Mouse (Mus musculus) left cerebral cortex, adult 8-10 months (tissue): Measurements from ENCODE around the gene Gm10799. TPM values are rescaled to one million over a fixed set of nuclear protein-coding genes. Genes with fewer than 3 reads are reported as not detected.
"Not testable (repeated sequence)": the region's sequence is repeated elsewhere in the genome, so short reads cannot be mapped to it uniquely, and the experiment has no call there.

Experiments used
- DNase-seq, 2 experiments: peaks; one replicate each; pipeline ENCODE4 v3.0.0; 2022; ENCODE audit warnings: low spot score in 2 of 2
- total RNA-seq, 4 experiments: library from RNA; stranded (reverse); gene quantifications; 2 replicates each; pipeline ENCODE4 v1.2.4; 2022

Gene Gm10799
- total RNA-seq = not detected

DNA sequence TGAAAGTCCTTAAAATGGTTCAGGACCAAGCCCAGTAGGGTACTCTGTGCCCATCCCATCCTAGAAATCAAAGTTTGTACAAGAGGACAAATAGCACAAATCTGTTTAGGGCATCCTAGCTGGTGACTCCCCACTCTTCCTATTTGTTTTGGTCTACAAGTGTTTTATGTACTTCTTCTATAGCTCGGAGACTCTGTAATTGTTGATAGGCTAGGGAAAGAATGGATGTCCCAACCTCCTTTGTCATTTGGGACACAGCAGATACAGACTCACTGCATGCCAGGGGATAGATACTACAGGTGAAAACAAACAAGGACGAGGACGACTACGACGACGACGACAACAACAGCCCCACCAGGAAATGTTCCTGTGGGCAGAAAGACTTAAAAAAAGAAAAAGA is at the start of gene Gm10799:
Gm10799 (minus strand) TSS at position 101 of the 400 bp plus-strand sequence.
- DNase-seq = not testable (repeated sequence)

DNA sequence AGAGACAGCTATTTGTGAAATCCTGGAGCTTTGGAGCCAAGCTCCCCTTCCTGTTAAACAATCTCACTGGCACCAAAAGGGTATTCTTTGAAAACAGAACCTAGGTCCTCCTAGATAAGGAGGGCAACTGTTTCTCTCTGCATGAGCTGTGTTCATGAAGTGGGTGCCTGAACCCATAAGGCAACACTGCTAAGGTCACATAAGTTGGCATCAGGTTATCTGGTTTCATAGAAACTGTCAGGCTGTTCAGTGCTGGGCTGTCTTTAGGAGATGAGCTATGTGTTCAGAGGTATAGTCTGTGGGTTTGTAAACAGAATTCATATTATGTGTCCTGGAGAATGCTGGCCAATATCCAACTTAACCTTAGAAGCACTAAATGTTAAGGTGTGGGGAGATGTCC is 48.8 kb upstream of the Gm10799 start:
- DNase-seq = not testable (repeated sequence)

DNA sequence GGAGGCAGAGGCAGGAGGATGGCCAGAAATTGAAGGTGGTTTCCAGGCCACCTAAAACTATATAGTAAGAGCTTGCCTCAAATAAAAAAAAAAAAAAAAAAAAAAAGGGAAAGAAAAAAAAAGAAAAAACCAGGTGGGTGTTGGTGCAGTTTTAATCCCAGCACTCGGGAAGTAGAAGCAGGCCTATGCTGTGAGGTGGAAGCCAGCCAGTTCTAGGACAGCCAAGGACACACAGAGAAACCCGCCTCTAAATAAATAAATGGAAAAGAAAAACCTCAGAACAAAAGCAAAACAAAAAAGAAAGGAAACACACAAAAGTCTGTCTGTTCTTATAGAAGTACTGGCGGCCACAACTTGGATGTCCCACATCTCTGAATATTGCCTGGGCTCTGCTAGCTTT is 46.5 kb upstream of the Gm10799 start:
- DNase-seq = no peak

DNA sequence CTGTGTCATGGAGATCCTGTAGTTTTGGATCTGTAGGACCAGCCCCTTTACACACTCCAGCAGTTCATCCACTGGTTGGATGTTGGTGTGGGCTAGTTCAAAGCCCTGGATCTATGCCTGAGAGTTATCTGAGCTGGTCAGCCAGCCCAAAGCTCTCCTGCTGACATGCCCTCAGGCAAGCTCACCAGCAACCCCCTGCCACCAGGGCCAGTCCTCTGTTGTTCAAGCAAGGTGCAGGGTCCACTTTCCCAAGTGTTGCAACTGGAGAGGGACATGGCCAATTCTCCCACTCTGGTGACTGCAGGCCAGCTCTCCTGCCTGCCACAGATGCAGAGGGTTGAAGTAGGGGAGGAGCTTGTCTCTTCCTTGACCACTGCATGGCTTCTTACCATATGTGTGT is 45.2 kb upstream of the Gm10799 start:
- not testable (repeated sequence) for DNase-seq

DNA sequence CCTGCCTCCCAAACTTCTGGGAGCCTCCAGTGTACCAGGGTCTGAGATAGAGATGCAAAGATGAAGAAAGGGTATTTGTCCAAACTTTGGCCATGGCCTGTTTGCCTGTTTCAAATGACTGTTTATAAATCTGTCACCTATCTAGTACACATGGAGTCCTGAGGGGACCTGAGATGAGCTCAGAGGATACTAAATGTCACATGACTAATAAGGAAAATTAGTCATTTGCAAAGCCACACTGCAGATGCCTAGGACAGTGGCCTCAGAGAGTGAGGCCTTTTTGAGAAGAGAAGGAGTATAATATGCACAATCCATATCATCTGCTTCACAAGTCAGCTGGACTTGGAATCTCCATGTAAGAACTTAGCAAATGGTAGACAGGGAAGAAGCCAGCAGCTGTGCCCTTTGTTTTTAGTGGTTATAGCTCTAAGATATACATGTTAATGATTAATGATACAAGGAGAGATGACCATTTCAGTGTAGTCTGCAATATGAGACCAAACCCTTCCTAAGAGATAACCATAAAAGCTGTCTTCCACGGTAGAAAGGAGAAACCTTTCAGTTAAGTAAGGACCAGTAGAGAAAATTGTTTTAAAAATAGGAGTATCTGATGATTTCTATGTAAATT is 42.9 kb upstream of the Gm10799 start:
- DNase-seq = not testable (repeated sequence)

DNA sequence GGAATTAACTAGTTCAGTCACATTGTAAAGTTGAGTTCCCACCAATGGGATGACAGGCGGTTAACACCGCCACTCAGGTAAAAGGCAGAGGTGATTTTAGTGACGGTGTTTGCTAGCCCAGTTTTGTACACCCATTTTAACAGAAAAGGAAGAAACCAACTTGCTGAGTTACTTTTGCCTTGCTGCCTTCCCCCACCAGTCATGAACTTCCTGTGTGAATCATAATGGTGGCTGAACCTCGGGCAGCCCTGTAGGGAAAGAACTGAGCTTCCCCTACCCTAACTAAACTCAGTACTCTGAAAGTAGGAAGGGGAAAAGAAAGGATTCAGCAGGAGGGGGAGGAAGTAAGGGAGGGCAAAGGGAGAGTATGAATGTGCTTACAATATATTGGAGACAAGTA is 41.7 kb upstream of the Gm10799 start:
- no peak for DNase-seq

DNA sequence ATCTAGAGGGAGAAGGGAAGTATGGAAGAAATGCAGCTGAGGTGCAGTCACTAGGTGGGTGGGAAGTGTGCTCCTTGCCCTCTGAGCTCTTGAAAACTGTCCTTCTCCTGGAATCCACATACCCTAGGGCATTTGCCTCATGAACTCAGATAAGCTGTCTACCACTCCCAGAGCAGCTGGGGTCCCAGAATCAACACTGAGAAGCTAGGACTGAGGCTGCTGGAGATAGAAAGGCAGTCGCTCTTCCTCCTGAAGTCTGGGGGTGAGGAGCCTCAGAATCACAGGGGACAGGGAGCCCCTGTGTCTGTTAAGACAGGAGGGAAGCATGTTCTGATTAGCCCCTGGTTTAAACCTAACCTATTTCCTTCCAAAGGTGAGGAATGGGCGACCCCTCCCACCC is 41.2 kb upstream of the Gm10799 start:
- DNase-seq = no peak

DNA sequence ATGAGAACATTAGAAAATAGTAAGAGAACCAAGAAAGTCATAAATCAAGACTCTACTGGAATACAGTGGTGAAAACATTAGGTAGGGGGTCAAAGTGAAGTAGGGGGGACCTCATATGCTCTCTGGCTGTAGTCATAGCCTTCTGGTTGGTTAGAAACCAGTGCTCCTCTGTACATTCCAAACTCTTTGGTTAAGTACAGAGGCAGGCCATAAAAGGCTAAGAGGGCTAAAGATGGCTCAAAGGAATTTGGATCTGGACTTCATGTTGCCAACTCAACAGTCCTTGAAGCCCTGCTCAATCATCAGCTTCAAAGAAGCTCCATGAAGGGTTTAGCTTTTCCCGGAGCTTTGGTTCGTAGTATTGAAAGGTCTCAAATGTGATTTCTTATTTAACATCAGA is 40.7 kb upstream of the Gm10799 start:
- DNase-seq = not testable (repeated sequence)

DNA sequence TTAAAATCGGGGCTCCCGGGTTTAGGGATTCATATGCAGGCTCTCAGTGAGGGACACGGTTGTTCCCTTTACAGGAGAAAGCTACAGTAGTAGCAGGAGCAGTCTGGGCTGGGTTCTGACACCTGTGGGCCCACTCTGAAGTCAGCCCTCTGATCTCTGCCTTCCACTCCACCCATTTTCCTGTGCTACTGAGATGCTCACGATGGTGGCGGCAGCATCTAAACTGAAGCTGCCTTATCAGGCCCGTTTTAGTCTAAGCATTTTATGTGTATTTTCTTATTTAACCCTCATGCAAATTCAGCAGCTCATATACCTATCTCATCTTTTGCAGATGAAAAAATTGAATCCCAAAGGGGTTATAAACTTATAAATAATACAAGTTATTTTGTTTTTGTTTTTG is 36.5 kb upstream of the Gm10799 start:
- no peak for DNase-seq

DNA sequence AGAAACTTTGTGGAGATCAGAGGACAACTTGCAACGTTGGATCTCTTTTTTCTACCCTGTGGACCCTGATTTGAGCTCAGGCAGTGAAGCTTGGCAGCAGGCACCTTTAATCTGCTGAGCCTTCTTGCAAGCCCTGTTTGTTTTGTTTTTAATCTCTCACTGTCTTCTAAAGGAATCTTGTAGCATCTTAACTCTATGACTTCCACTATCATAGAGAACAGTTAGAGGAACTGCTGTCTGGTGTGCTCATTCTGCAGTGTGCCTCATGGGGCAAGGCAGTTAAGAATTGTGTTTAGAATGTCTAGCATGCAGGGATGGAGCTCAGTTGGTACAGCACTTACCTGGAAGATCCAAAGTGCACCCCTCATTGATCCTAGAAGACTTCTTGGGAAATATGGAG is 31.6 kb upstream of the Gm10799 start:
- DNase-seq = no peak

DNA sequence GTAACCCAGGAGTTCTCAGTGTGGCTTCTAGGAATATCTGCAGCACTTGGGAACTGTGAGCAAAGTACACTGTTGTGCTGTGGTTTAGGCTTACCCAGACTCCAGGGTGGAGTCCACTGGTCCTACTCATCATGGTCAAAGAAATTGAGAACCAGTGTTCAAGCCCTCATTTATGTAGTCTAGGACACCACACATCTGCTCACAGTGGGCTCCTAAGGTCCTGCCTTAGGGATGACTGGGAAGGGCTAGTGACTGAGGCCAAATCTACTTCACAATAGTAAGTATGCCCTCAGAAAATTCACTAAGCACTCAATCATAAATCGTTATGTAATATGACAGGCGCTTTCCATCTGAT is 30.9 kb upstream of the Gm10799 start:
- DNase-seq = no peak

DNA sequence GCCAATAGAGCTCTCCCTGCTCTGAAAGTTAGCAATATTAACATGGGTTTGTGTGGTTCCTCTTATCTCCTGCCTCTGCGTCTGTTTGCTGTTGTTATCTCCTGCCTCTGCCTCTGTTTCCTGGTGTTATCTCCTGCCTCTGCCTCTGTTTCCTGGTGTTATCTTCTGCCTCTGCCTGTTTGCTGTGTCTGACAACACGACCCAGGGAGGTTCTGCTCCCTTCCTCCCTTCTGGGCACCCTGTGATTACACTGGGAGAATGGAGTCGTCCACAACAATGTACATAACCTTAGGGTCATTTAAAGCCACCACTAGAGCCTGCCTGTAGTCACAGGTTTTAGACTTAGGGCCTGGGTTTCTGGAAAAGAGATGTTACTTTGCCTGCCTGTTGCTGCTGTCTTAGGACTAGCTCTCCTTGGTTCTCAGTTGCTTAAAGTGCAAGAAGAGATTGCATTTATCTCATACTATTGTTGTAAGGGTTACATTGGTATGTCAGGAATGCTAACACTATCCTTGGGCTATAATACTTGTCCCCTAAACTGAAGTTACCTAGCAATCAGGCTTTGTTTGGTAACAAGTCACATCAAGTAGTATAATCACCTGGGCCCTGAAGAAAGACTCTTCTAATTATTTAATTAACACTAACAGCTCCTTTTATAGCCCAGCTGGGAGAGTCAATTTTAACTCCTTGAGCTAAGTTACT is 30.3 kb upstream of the Gm10799 start:
- DNase-seq = no peak

DNA sequence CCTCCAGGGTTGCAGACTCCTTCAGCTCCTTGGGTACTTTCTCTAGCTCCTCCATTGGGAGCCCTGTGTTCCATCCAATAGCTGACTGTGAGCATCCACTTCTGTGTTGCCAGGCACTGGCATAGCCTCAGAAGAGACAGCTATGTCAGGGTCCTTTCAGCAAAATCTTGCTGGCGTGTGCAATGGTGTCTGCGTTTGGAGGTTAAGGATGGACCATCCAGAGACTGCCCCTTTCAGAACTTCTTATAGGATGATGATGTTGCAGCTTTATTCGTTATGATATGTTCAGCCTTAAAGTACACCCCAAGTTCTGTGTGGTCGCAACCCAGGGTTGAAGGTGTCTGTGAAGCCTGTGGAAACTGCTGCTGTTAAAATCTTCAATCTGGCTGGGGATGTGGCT is 29.0 kb upstream of the Gm10799 start:
- DNase-seq = not testable (repeated sequence)

DNA sequence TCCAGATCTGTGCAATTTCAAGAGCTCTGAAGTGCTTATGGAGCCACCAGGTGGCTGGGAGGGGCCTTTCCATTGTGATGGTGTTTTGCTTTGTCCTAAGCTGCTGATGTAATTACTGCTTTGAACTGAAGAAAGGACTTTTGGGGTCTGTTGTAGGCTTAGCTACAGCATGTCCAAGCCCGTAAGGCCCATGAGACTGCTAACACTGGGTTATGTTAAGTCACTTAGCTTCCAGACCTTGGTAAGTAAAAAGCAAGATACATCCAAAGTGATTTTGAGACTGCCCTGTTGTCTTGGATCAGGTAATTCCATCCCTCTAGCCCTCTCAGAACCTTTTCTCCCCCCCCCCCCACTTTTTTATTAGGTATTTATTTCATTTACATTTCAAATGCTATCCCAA is 28.4 kb upstream of the Gm10799 start:
- DNase-seq = not testable (repeated sequence)

DNA sequence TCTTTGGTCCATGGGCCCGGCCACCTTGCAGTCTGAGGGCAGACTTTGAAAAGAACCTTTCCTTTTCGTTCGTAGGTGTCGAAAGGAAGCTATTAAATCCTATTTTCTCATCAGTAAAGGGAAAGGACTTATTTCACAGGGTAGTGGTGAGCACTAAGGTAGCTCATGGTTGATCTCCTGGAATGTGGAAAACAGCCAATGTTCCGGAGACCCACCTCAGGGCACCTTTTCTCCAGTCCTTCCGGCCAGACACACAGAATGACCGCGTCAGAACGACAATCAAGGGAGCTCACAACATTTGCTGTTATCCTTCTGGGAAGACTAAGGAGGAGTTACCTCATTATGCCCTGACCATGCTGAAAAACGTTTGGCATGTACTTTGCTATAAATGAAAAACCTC is 27.9 kb upstream of the Gm10799 start:
- DNase-seq = no peak

DNA sequence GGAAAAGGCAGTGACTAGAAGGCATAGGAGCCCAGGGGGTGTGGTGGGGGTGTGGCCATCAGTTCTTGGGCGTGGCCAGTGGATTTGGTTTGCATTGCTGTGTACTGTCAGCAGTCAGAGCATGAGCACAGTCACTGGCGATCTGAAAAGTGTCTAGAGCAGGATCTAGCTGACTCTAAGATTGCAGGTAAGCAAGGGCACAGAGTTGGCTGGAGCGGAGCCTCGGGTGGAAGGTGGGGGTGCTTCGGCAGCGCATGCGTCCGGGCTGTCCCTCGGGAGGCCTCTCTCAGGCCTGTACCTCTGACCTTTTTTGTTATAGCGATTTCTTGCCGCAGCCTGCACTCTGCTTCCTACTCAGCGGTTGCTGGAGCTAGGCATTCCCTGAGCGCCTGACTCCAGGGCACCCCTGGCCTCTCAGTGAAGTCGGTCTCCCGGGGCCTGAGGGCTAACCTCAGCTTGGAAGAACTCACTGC is 27.4 kb upstream of the Gm10799 start, which contains the start of gene Cd59a:
Cd59a (plus strand) TSS at position 61 of the 473 bp plus-strand sequence.
- DNase-seq = peak; percentile 23 to 41

DNA sequence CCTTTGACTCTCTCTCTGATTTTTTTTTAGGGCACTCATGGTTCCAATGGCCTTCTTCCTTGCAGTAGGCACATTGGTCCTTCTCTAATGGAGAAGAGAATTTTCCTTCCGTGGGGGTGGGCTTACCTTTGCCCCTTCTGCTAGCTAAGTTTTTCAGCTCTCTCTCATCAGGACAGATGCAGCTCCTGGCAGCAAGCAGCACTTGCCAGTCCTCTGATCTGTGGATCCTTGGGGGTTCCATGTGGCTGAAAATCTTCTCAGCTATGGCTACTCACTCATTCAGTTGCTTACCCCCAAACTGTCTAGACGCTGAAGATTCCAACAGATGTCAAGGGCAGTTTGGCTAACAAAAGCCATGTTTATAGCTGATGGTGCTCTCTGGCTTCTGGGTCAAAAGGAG is 25.0 kb upstream of the Gm10799 start:
- DNase-seq = no peak

DNA sequence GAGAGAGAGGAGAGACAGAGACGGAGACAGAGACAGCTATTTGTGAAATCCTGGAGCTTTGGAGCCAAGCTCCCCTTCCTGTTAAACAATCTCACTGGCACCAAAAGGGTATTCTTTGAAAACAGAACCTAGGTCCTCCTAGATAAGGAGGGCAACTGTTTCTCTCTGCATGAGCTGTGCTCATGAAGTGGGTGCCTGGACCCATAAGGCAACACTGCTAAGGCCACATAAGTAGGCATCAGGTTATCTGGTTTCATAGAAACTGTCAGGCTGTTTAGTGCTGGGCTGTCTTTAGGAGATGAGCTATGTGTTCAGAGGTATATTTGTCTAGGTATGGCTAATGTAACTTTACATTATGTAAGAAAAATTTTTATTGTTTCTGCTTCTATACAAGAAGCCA is 19.2 kb upstream of the Gm10799 start:
- not testable (repeated sequence) for DNase-seq

DNA sequence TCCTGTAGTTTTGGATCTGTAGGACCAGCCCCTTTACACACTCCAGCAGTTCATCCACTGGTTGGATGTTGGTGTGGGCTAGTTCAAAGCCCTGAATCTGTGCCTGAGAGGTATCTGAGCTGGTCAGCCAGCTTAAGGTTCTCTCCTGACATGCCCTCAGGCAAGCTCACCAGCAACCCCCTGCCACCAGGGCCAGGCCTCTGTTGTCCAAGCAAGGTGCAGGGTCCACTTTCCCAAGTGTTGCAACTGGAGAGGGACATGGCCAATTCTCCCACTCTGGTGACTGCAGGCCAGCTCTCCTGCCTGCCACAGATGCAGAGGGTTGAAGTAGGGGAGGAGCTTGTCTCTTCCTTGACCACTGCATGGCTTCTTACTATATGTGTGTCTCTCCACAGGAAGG is 15.7 kb upstream of the Gm10799 start:
- DNase-seq = not testable (repeated sequence)

DNA sequence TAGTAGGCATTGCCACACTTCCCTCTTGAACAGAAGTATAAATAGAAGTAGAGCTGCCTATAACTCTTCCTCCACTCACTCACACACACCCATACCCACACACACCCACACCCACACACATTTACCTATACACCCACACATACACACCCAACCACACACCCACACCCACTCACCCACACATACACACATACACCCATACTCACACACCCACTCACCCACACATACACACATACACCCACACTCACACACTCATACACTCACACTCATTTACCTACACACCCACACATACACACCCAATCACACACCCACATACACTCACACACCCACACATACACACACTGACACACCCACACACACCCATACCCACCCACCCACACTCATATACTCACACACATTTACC is 14.1 kb upstream of the Gm10799 start:
- no peak for DNase-seq

DNA sequence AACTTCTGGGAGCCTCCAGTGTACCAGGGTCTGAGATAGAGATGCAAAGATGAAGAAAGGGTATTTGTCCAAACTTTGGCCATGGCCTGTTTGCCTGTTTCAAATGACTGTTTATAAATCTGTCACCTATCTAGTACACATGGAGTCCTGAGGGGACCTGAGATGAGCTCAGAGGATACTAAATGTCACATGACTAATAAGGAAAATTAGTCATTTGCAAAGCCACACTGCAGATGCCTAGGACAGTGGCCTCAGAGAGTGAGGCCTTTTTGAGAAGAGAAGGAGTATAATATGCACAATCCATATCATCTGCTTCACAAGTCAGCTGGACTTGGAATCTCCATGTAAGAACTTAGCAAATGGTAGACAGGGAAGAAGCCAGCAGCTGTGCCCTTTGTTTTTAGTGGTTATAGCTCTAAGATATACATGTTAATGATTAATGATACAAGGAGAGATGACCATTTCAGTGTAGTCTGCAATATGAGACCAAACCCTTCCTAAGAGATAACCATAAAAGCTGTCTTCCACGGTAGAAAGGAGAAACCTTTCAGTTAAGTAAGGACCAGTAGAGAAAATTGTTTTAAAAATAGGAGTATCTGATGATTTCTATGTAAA is 13.2 kb upstream of the Gm10799 start:
- DNase-seq = not testable (repeated sequence)

DNA sequence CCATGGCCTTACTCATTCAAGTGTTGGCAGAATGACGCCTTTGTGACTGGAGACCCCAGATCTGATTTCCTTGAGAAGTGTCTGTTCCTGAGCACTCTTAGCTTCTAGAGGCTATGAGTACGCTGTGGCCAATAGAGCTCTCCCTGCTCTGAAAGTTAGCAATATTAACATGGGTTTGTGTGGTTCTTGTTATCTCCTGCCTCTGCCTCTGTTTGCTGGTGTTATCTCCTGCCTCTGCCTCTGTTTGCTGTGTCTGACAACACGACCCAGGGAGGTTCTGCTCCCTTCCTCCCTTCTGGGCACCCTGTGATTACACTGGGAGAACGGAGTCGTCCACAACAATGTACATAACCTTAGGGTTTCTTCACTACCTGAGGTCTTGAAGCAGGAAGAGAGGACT is 9.9 kb upstream of the Gm10799 start:
- DNase-seq = not testable (repeated sequence)
